Mouse (Mus musculus) midbrain, embryonic 13.5 days (tissue): Measurements from ENCODE around the gene Ascc1. TPM values are rescaled to one million over a fixed set of nuclear protein-coding genes. Genes with fewer than 3 reads are reported as not detected.
A peak's percentile ranks its signal among the peaks of the same experiment; 100 is the strongest.

Experiments used
- ATAC-seq: fragments of 200-750 bp; cut with Nextera tagmentation; 2 replicates; pipeline ENCODE4 v1.8.0; 2017; ENCODE audit warnings: mild to moderate bottlenecking, moderate TSS enrichment, moderate library complexity
- H3K27ac ChIP-seq: fragments of 300-500 bp; sonication (generic); 2 replicates; pipeline ENCODE4 v1.5.1; 2015; ENCODE audit warnings: inconsistent platforms, mild to moderate bottlenecking, moderate library complexity
- H3K27me3 ChIP-seq: fragments of 300-500 bp; sonication (generic); 2 replicates; pipeline ENCODE4 v1.6.1; 2015; ENCODE audit warnings: mild to moderate bottlenecking, inconsistent platforms
- H3K36me3 ChIP-seq: fragments of 300-500 bp; sonication (generic); 2 replicates; pipeline ENCODE4 v1.6.1; 2015; ENCODE audit warnings: mild to moderate bottlenecking, inconsistent platforms
- H3K4me1 ChIP-seq: fragments of 300-500 bp; sonication (generic); replicated peaks from 2 replicates; pipeline ENCODE4 v1.6.1; 2015; ENCODE audit warnings: inconsistent platforms
- H3K4me2 ChIP-seq: fragments of 300-500 bp; sonication (generic); replicated peaks from 2 replicates; pipeline ENCODE4 v1.6.1; 2015; ENCODE audit warnings: moderate library complexity, mild to moderate bottlenecking, inconsistent platforms
- H3K4me3 ChIP-seq: fragments of 300-500 bp; sonication (generic); replicated peaks from 2 replicates; pipeline ENCODE4 v1.5.1; 2015; ENCODE audit warnings: mild to moderate bottlenecking, inconsistent platforms
- H3K9ac ChIP-seq: fragments of 300-500 bp; sonication (generic); replicated peaks from 2 replicates; pipeline ENCODE4 v1.6.1; 2015; ENCODE audit warnings: mild to moderate bottlenecking, inconsistent platforms
- H3K9me3 ChIP-seq: fragments of 300-500 bp; sonication (generic); 2 replicates; pipeline ENCODE4 v1.6.1; 2016; ENCODE audit warnings: mild to moderate bottlenecking, inconsistent platforms
- WGBS: fragments of 180-500 bp; shearing (Covaris S2); methylation state at CpG from one replicate; pipeline ENCODE4 v1.1.7; 2015; 5-methylcytosine and 5-hydroxymethylcytosine counted together
- polyA plus RNA-seq: library from polyadenylated mRNA; unstranded; fragments of >200 nt; fragmentation: Nextera tagmentation; extraction: Ambion mirVana; gene quantifications from 2 replicates; pipeline ENCODE4 v1.2.1, GENCODE M21; 2015

Gene Ascc1
- polyA plus RNA-seq, 1 experiment from 2014 or later, result 50.6 TPM

- no peaks in the 10 kb centered on the region for H3K36me3 ChIP-seq
- peaks cover 40% of the 10 kb centered on the region for H3K4me1 ChIP-seq
- H3K4me3 ChIP-seq, result no peak overlapping the region
- no peak overlapping the region for H3K9ac ChIP-seq
- no peaks in the 10 kb centered on the region for H3K9me3 ChIP-seq
- H3K27ac ChIP-seq, result no peak overlapping the region
- WGBS, result 90% methylated on average over 6 of the region's 6 CpGs
- ATAC-seq, result no peak
- 0 out of 2 replicates have a peak, but pooled peaks cover 3% of the 10 kb centered on the region for H3K27me3 ChIP-seq
- H3K4me2 ChIP-seq, result no peak overlapping the region
Measured at GRCm38 (mm10) chr10:59967309-59967942, 35.2 kb upstream of the Ascc1 start.

- Histone ChIP-seq H3K36me3 (no peaks in the 10 kb centered on the region), H3K4me1 (peaks cover 43% of the 10 kb centered on the region)
Measured at GRCm38 (mm10) chr10:59969821-59970449, 32.7 kb upstream of the Ascc1 start.

GRCm38 (mm10) chr10:59970450-59971062 is 32.0 kb upstream of the Ascc1 start:
- Histone ChIP-seq H3K4me3 (peak overlapping the region; percentile 49), H3K4me1 (peaks cover 39% of the 10 kb centered on the region), H3K9me3 (no peaks in the 10 kb centered on the region), H3K27me3 (0 out of 2 replicates have a peak, but pooled peaks cover 3% of the 10 kb centered on the region), H3K27ac (peak overlapping the region; percentile 90), H3K9ac (peak overlapping the region; percentile 82), H3K4me2 (peak overlapping the region; percentile 60), H3K36me3 (no peaks in the 10 kb centered on the region)
- WGBS, result 30% methylated on average over 6 of the region's 6 CpGs
- 0 out of 2 replicates have a peak, but pooled peaks have one; percentile 0 for ATAC-seq

More at GRCm38 (mm10) chr10:59969821-59970449, 32.7 kb upstream of the Ascc1 start:
- H3K27me3 ChIP-seq, result 0 out of 2 replicates have a peak, but pooled peaks cover 3% of the 10 kb centered on the region
- WGBS, result under 1% methylated on average over 25 of the region's 25 CpGs
- peak overlapping the region; percentile 60 for H3K4me2 ChIP-seq
- peak overlapping the region; percentile 49 for H3K4me3 ChIP-seq
- ATAC-seq, result peak; percentile 72
- no peaks in the 10 kb centered on the region for H3K9me3 ChIP-seq
- H3K9ac ChIP-seq, result peak overlapping the region; percentile 82
- H3K27ac ChIP-seq, result peak overlapping the region; percentile 90

- H3K4me2 ChIP-seq, result no peak overlapping the region
- no peak overlapping the region for H3K27ac ChIP-seq
- no peak overlapping the region for H3K4me3 ChIP-seq
- H3K4me1 ChIP-seq, result peaks cover 33% of the 10 kb centered on the region
- 0 out of 2 replicates have a peak, but pooled peaks cover 3% of the 10 kb centered on the region for H3K27me3 ChIP-seq
- 93% methylated on average over 8 of the region's 8 CpGs for WGBS
- no peak for ATAC-seq
- no peaks in the 10 kb centered on the region for H3K9me3 ChIP-seq
- no peaks in the 10 kb centered on the region for H3K36me3 ChIP-seq
- no peak overlapping the region for H3K9ac ChIP-seq
Measured at GRCm38 (mm10) chr10:59971813-59972212, 30.8 kb upstream of the Ascc1 start.

GRCm38 (mm10) chr10:59972534-59972933 is 30.1 kb upstream of the Ascc1 start:
- H3K27me3 ChIP-seq, result 0 out of 2 replicates have a peak, but pooled peaks cover 3% of the 10 kb centered on the region
- 32% methylated on average over 2 of the region's 2 CpGs for WGBS
- peaks cover 33% of the 10 kb centered on the region for H3K4me1 ChIP-seq
- no peaks in the 10 kb centered on the region for H3K36me3 ChIP-seq
- H3K4me2 ChIP-seq, result no peak overlapping the region
- no peaks in the 10 kb centered on the region for H3K9me3 ChIP-seq
- no peak for ATAC-seq
- H3K9ac ChIP-seq, result no peak overlapping the region
- no peak overlapping the region; the same call in 1 of the 2 replicates for H3K27ac ChIP-seq
- no peak overlapping the region for H3K4me3 ChIP-seq

- ATAC-seq, result no peak
Measured at GRCm38 (mm10) chr10:59972999-59973398, 29.6 kb upstream of the Ascc1 start.

GRCm38 (mm10) chr10:59973400-59973799 is 29.2 kb upstream of the Ascc1 start:
- no peak overlapping the region for H3K9ac ChIP-seq
- WGBS, result 85% methylated on average over 4 of the region's 4 CpGs
- H3K4me1 ChIP-seq, result peaks cover 41% of the 10 kb centered on the region
- H3K4me2 ChIP-seq, result no peak overlapping the region
- H3K36me3 ChIP-seq, result no peaks in the 10 kb centered on the region
- H3K9me3 ChIP-seq, result no peaks in the 10 kb centered on the region
- no peak overlapping the region for H3K27ac ChIP-seq
- H3K27me3 ChIP-seq, result 0 out of 2 replicates have a peak, but pooled peaks cover 3% of the 10 kb centered on the region
- H3K4me3 ChIP-seq, result no peak overlapping the region
- no peak for ATAC-seq

More at GRCm38 (mm10) chr10:59972999-59973398, 29.6 kb upstream of the Ascc1 start:
- Histone ChIP-seq H3K4me1 (peaks cover 37% of the 10 kb centered on the region), H3K9ac (no peak overlapping the region), H3K27ac (no peak overlapping the region; the same call in 1 of the 2 replicates), H3K4me2 (no peak overlapping the region), H3K27me3 (0 out of 2 replicates have a peak, but pooled peaks cover 3% of the 10 kb centered on the region), H3K9me3 (no peaks in the 10 kb centered on the region), H3K36me3 (no peaks in the 10 kb centered on the region), H3K4me3 (no peak overlapping the region)
- WGBS, result 84% methylated on average over 6 of the region's 6 CpGs

GRCm38 (mm10) chr10:59974191-59974664 is 28.4 kb upstream of the Ascc1 start:
- Histone ChIP-seq H3K36me3 (no peaks in the 10 kb centered on the region), H3K4me3 (no peak overlapping the region), H3K27ac (peak overlapping the region; percentile 46; the same call in 1 of the 2 replicates), H3K4me1 (peaks cover 49% of the 10 kb centered on the region), H3K9ac (peak overlapping the region; percentile 24; the same call in 1 of the 2 replicates), H3K4me2 (0 out of 2 replicates have a peak overlapping the region, but pooled peaks have one; percentile 4), H3K27me3 (0 out of 2 replicates have a peak, but pooled peaks cover 3% of the 10 kb centered on the region), H3K9me3 (no peaks in the 10 kb centered on the region)
- 18% methylated on average over 6 of the region's 6 CpGs for WGBS
- ATAC-seq, result no peak

- Histone ChIP-seq H3K4me2 (no peak overlapping the region), H3K9me3 (no peaks in the 10 kb centered on the region), H3K27ac (peak overlapping the region; percentile 46; the same call in 1 of the 2 replicates), H3K4me1 (peaks cover 51% of the 10 kb centered on the region), H3K36me3 (no peaks in the 10 kb centered on the region), H3K4me3 (no peak overlapping the region), H3K27me3 (0 out of 2 replicates have a peak, but pooled peaks cover 3% of the 10 kb centered on the region), H3K9ac (no peak overlapping the region)
- WGBS, result 71% methylated on average over 3 of the region's 3 CpGs
- ATAC-seq, result no peak
Measured at GRCm38 (mm10) chr10:59974786-59975185, 27.8 kb upstream of the Ascc1 start.

GRCm38 (mm10) chr10:59977141-59977540 is 25.5 kb upstream of the Ascc1 start:
- whole genome bisulfite sequencing, result 49% methylated on average over 2 of the region's 4 CpGs
- no peak overlapping the region for H3K27ac ChIP-seq
- H3K9me3 ChIP-seq, result no peaks in the 10 kb centered on the region
- H3K36me3 ChIP-seq, result no peaks in the 10 kb centered on the region
- no peak overlapping the region for H3K4me2 ChIP-seq
- no peak for ATAC-seq
- H3K27me3 ChIP-seq, result no peaks in the 10 kb centered on the region
- H3K4me1 ChIP-seq, result peaks cover 39% of the 10 kb centered on the region
- H3K4me3 ChIP-seq, result no peak overlapping the region
- H3K9ac ChIP-seq, result no peak overlapping the region

- 0 out of 2 replicates have a peak overlapping the region, but pooled peaks have one; percentile 78 for H3K27ac ChIP-seq
- H3K4me3 ChIP-seq, result no peak overlapping the region
- H3K4me1 ChIP-seq, result peaks cover 35% of the 10 kb centered on the region
- no peak for ATAC-seq
- H3K9ac ChIP-seq, result no peak overlapping the region
- H3K27me3 ChIP-seq, result no peaks in the 10 kb centered on the region
- no peaks in the 10 kb centered on the region for H3K9me3 ChIP-seq
- WGBS, result 86% methylated on average over 5 of the region's 5 CpGs
- no peak overlapping the region for H3K4me2 ChIP-seq
- 0 out of 2 replicates have a peak, but pooled peaks cover 2% of the 10 kb centered on the region for H3K36me3 ChIP-seq
Measured at GRCm38 (mm10) chr10:59977715-59978343, 24.8 kb upstream of the Ascc1 start.
